Mouse (Mus musculus) megakaryocyte, embryonic 14.5 days (primary cell): ENCODE measurements around the gene Tulp1. TPM values are rescaled to one million over a fixed set of nuclear protein-coding genes. Genes with fewer than 3 reads are reported as not detected.
A peak's percentile ranks its signal among the peaks of the same experiment; 100 is the strongest.

Experiments
- H3K27me3 ChIP-seq: replicated peaks from 2 replicates; pipeline ENCODE3; 2012; ENCODE audit warnings: inconsistent platforms
- H3K36me3 ChIP-seq: replicated peaks from 2 replicates; pipeline ENCODE3; 2012; ENCODE audit warnings: low read length, inconsistent platforms, mixed read lengths
- H3K4me1 ChIP-seq: 2 replicates; pipeline ENCODE4 v1.6.1; 2012; ENCODE audit warnings: inconsistent platforms
- H3K4me3 ChIP-seq: replicated peaks from 2 replicates; pipeline ENCODE3; 2012; ENCODE audit warnings: moderate library complexity, mild to moderate bottlenecking, inconsistent platforms
- H3K9me3 ChIP-seq: 2 replicates; pipeline ENCODE4 v1.6.1; 2012; ENCODE audit warnings: inconsistent platforms
- FLI1 ChIP-seq: IDR thresholded peaks from 2 replicates; pipeline ENCODE4 v1.6.1; 2012; ENCODE audit warnings: low read length, inconsistent platforms, mixed read lengths
- GATA1 ChIP-seq: IDR thresholded peaks from 3 replicates; pipeline ENCODE4 v1.6.1; 2012; ENCODE audit warnings: mixed read lengths, low read length, inconsistent platforms, borderline replicate concordance
- polyA plus RNA-seq: library from polyadenylated mRNA; stranded (reverse); fragments of >175 nt; gene quantifications from 2 replicates; pipeline ENCODE4 v1.2.3, GENCODE M21; 2012; ENCODE audit warnings: low replicate concordance; ENCODE audit not compliant: insufficient read depth

Tulp1 gene
- polyA plus RNA-seq, 1 experiment, result 2.7 TPM

DNA sequence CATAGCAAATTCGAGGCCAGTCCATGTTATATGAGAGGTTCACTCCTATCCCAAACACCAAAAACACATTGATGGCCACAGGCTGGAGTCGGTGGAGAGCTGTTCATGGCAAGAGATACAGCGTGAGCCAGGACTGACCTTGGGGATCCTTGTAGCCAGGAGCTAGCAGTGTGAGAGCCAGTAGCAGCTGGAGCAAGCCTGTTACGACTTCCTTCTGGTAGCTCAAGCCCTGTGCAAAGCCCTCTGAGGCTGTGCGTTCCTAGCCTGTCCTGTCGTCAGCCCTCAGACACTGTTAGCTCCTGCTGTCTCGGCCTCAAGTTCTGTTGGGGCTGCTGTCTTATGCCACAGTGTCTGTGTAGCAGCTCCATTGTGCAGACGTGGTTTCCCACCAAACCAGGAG, 41.2 kb downstream of the Tulp1 start:
- Histone ChIP-seq H3K9me3 (peaks cover 6% of the 10 kb centered on the region), H3K4me1 (peaks cover 16% of the 10 kb centered on the region), H3K36me3 (peaks cover 81% of the 10 kb centered on the region), H3K27me3 (no peaks in the 10 kb centered on the region), H3K4me3 (no peak overlapping the region)
- TF ChIP-seq GATA1 (no peak), FLI1 (no peak)

DNA sequence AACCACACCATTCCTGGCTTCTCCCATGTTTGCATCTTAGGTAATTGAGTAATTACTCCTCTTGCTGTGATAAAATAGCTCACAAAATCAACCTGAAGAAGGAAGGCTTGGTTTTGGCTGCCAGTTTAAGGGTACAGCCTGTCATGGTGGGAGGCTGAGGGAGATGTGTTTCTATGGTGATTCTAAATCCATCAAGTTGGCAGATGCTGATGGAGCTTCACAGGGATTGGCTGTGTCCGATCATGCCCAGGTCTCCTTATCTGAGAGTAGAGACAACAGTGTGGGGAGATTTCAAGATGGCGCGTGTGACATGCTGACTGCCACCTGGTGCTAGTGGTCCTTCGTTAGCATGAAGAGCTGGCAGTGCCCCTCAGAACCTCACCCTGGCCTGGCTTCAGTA, 43.3 kb downstream of the Tulp1 start:
- peaks cover 15% of the 10 kb centered on the region for H3K4me1 ChIP-seq
- H3K9me3 ChIP-seq, result peaks cover 6% of the 10 kb centered on the region
- H3K4me3 ChIP-seq, result no peak overlapping the region
- TF ChIP-seq FLI1 (no peak), GATA1 (no peak)
- no peaks in the 10 kb centered on the region for H3K27me3 ChIP-seq
- H3K36me3 ChIP-seq, result peaks cover 95% of the 10 kb centered on the region

DNA sequence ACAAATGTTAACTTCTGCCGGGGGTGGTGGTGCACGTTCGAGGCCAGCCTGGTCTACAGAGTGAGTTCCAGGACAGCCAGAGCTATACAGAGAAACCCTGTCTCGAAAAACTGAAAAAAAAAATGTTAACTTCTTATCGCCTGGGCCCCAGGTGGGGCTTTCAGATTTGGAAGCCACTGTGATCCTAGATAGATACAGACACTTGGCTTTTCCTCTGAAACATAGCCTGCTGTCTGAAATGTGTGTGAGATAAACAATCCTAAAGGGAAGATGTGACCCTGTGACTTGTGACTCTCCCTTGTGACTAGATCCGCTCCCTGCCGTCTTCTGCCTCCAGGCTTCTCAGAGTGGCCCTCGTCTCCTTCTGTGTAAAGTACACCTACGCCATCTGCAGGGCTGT, 47.3 kb downstream of the Tulp1 start:
- Histone ChIP-seq H3K4me1 (peaks cover 39% of the 10 kb centered on the region), H3K9me3 (no peaks in the 10 kb centered on the region), H3K36me3 (peaks cover 75% of the 10 kb centered on the region), H3K27me3 (no peaks in the 10 kb centered on the region), H3K4me3 (no peak overlapping the region)
- no peak for TF ChIP-seq FLI1
- TF ChIP-seq GATA1, result no peak

DNA sequence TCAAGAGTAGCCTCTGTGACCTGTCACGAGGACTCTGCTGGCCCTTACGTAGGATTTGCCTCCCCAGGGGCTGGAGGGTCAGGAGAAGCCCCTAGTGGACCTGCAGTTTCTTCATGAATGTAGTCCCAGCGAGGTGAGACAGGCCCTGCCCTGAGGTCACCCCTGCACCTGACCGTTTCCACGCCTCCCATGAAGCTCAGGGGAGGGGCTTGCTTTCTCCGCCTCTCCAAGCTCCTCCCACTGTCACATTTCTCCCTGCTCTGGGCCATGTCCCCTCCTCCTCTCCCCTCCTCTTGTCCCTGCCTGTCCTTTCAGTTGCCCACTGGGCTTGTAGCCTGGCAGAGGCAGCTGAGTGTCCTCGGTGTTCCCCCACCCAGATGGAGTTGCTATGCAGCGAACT, 47.9 kb downstream of the Tulp1 start:
- Histone ChIP-seq H3K4me1 (peaks cover 46% of the 10 kb centered on the region), H3K27me3 (no peaks in the 10 kb centered on the region), H3K4me3 (no peak overlapping the region), H3K36me3 (peaks cover 69% of the 10 kb centered on the region), H3K9me3 (no peaks in the 10 kb centered on the region)
- TF ChIP-seq GATA1 (no peak), FLI1 (no peak)

DNA sequence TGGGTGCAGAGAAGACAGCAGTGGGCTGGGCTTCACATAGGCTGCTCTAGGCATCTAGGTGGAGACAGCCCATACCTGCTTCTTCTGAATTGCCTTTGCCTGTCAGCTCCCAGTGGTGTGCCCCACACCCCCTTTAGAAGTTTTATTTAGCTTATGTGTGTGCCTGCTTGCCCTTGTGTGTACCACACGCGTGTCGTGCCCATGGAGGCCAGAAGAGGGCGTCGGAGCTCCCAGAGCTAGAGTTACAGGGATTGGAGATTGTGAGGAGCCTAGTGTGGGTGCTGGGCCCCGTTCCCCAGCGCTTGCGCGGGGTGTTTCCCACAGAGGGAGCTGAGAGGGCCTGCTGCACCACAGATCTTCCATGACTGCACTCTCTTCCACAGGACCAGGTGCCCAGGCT, 48.5 kb downstream of the Tulp1 start:
- no peak overlapping the region for H3K4me3 ChIP-seq
- no peaks in the 10 kb centered on the region for H3K9me3 ChIP-seq
- no peaks in the 10 kb centered on the region for H3K27me3 ChIP-seq
- TF ChIP-seq GATA1 (no peak), FLI1 (no peak)
- H3K4me1 ChIP-seq, result peaks cover 52% of the 10 kb centered on the region
- H3K36me3 ChIP-seq, result peaks cover 63% of the 10 kb centered on the region

DNA sequence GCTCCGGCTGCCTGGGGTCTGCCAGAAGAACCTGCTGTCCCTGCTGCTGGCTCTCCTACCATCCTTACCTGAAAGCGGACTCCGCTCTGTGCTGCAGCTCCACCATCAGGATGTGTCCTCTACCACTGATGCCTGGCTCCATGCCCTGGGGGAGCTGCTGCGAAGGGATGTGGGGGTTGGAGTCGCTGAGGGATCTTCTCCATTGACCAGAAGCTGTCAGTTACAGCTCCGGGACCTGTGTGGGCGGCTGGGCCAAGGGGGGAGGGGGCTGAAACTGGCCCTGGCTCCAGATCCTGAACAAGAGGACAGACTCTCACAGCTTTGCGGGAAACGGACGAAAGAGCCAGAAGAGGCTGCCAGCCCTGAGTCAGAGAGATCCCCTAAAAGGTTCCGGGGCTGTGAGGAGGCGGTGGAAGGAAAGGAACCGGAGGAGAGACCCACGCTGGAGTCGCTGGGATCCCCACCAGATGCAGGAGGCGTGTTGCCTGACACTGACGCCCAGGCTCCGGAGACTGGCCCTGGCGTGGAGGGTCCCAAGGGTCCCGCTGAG, 49.3 kb downstream of the Tulp1 start:
- no peak for TF ChIP-seq GATA1
- TF ChIP-seq FLI1, result no peak
- H3K4me1 ChIP-seq, result peaks cover 54% of the 10 kb centered on the region
- H3K4me3 ChIP-seq, result no peak overlapping the region
- H3K9me3 ChIP-seq, result no peaks in the 10 kb centered on the region
- H3K27me3 ChIP-seq, result no peaks in the 10 kb centered on the region
- peaks cover 55% of the 10 kb centered on the region for H3K36me3 ChIP-seq

DNA sequence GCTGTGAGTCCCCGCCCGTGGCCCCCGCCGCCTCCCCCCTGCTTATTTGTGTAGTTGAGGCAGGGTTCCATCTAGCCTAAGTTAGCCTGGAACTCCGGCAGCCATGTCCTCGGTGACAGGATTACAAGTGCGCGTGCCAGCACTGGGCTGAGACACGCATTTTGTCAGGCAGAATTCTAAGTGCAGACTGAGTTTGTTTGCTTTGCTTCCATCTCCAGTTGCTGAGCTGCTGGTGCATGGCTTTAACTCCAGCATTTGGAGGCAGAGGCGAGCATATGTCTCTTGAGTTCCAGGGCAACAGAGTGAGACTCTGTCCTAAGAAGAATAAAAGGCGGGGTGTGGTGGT, 51.2 kb downstream of the Tulp1 start:
- Histone ChIP-seq H3K4me1 (peaks cover 61% of the 10 kb centered on the region), H3K27me3 (no peaks in the 10 kb centered on the region), H3K4me3 (peak overlapping the region; percentile 94), H3K9me3 (no peaks in the 10 kb centered on the region), H3K36me3 (peaks cover 39% of the 10 kb centered on the region)
- no peak for TF ChIP-seq GATA1
- TF ChIP-seq FLI1, result no peak

DNA sequence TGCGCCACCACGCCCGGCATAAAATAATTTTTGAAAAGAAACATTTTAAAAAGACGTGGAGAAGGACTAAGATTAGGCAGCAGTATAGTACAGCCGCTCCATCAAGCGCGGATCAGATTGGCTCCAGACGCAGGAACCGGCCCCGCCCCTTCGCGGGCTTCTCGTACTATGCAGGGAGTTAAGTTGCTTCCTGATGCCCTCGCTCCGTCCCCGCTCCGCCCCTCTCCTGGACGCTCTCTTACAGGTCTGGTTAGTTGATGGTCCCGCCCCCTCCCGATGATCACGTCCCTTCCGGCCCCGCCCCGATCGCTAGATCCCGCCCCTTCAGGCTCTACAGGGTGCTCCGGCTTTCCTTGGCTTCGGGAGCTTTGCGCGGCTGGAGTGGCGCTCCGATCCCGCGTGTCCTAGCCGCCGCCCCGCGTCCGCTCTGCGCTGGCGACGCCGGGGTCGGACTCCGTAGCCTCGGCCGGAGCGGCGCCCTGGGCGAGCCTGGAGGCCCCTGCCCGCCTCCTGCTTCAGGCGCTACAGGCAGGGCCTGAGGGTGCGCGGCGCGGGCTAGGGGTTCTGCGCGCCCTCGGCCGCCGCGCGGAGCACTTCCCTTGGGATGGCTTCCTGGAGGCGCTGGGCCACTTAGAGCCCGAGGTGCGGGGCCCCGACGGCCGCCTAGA, 51.7 kb downstream of the Tulp1 start, which contains the start of gene Fance:
Gene Fance (plus strand): TSS at position 308 of the 668 bp plus-strand sequence.
- H3K36me3 ChIP-seq, result peaks cover 34% of the 10 kb centered on the region
- H3K4me1 ChIP-seq, result peaks cover 66% of the 10 kb centered on the region
- H3K4me3 ChIP-seq, result peak within 1 kb of the TSS; percentile 94
- H3K9me3 ChIP-seq, result no peaks in the 10 kb centered on the region
- H3K27me3 ChIP-seq, result no peaks in the 10 kb centered on the region
- no peak for TF ChIP-seq FLI1
- no peak for TF ChIP-seq GATA1

DNA sequence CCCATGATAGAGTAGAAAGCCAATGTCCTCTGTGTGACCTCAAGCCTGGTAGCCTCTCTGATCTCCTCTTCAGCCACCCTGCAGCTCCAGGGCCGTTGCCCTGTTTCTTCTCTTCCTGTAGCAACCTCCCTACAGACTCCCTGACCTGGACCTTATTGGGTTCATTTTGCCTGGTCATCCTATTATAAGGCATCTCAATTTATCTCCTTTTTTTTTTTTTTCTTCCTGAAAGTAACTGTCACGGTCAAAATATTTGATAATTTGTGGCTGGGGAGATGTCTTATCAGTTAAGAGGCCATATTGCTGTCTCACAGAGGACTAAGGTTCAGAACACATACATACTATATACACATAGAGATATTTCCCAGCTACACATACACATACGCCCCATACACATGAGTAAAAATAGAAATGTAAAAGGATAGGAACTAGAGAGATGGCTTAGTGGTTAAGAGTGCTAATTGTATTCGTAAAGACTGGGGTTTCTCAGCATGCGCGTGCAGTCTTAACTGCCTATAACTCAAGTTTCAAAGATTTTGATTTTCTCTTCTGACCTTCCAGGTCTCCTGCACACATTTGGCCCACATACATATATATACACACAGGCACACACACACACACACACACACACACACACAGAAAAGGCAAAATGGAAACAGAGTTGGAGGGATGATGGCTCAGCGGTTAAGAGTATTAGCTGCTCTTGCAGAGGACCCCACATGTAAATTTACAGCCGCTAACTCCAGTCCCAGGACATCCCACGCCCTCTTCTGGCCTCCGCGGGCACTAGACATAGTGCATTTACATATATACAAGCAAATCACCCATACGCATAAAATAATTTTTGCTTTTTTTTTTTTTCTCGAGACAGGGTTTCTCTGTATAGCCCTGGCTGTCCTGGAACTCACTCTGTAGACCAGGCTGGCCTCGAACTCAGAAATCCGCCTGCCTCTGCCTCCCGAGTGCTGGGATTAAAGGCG, 52.5 kb downstream of the Tulp1 start:
- no peaks in the 10 kb centered on the region for H3K9me3 ChIP-seq
- peaks cover 72% of the 10 kb centered on the region for H3K4me1 ChIP-seq
- H3K4me3 ChIP-seq, result peak overlapping the region; percentile 94
- no peak for TF ChIP-seq GATA1
- TF ChIP-seq FLI1, result no peak
- H3K27me3 ChIP-seq, result no peaks in the 10 kb centered on the region
- peaks cover 26% of the 10 kb centered on the region for H3K36me3 ChIP-seq

DNA sequence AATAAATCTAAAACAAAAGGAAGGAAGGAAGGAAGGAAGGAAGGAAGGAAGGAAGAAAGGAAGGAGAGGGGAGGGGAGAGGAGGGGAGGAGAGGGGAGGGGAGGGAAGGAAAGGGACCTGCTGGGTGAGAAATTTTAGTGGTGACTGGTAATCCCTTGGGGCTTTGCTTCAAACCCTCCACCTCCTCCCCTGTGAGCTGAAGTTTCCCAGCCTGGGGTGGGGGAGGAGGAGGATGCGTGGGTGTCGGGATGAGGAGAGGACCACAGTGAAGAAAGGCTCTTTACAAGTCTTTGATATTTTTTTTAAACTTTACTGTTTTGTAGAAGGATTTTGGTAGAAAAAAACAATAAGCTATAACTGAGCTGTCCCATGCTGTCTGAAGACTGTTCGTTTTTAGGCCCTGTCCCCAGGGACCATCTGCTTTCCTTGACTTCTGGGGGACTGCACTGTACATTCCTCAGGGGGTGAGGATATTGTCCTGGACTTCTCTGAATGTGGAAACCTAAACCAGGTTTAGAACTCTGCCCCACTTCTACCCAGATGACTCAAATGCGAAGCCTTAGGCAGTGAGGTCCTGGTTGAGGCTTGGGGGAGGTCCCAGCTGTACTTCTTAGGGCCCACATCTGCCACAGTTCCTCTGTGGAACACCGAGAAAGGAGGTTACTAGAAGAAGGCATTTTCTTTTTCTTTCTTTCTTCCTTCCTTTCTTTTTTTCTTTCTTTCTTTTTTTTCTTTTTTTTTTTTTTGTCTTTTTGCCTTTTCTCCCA, 53.5 kb downstream of the Tulp1 start:
- H3K9me3 ChIP-seq, result no peaks in the 10 kb centered on the region
- TF ChIP-seq GATA1, result no peak
- no peak for TF ChIP-seq FLI1
- peaks cover 68% of the 10 kb centered on the region for H3K4me1 ChIP-seq
- no peaks in the 10 kb centered on the region for H3K27me3 ChIP-seq
- H3K36me3 ChIP-seq, result peaks cover 16% of the 10 kb centered on the region
- no peak overlapping the region for H3K4me3 ChIP-seq
